Mouse (Mus musculus): ENCODE measurements around the gene Wdr27.

DNA sequence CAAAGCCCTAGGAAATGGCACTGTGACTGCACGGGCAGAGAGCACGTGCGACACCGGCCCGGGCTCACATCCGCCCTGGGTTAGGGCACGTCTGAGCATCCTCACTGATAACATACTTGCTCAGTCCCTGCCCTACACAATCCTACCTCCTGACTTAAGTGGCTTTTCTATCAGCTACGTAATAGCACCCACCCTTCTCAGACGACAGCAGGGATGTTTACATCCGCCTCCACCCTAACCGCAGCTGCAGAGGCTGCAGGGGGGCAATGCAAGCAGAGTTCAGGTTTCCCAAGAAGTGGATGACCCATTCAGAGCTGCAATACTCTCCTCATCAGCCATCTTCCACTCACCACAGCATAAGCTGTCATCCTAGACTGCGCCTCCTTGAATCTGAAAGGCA is 35.8 kb downstream of the Wdr27 start:
- TF ChIP-seq CTCF (IDR thresholded peaks at IDR 0.05; ENCODE audit: low read depth) (no peak), EP300 (IDR thresholded peaks at IDR 0.05; ENCODE audit: low read depth) (no peak)
